Mouse (Mus musculus): ENCODE data around the gene Adam15. TPM values are rescaled to one million over a fixed set of nuclear protein-coding genes. Genes with fewer than 3 reads are reported as not detected.

The Adam15 gene
- total RNA-seq, 1 experiment: 56.3 TPM

GRCm38 (mm10) chr3:89385451-89385850 lies 35.7 kb upstream of the Adam15 start:
- no peak for DNase-seq (ENCODE audit: low read depth, low spot score)
- peak overlapping the region in 1 of 2 experiments; percentile 8; a peak in 1 of 4 replicates for H3K4me3 ChIP-seq (ENCODE audit: insufficient read depth in 1 of 2, low read depth in 1 of 2, low read length in 2 of 2, poor library complexity in 1 of 2, severe bottlenecking in 1 of 2)
- H3K9me3 ChIP-seq (ENCODE audit: control insufficient read depth, insufficient read depth, low read depth, low read length): no peaks in the 10 kb centered on the region
- H3K4me1 ChIP-seq (ENCODE audit: control insufficient read depth in 2 of 2, insufficient read depth in 2 of 2, low read length in 2 of 2, poor library complexity in 1 of 2): peaks cover 2 to 62% of the 10 kb centered on the region in 2 experiments; a peak in 3 of 4 replicates
- H3K9ac ChIP-seq (ENCODE audit: insufficient read depth, low read depth, low read length, poor library complexity, severe bottlenecking): peak overlapping the region; percentile 44; the same call in 1 of the 2 replicates
- no peak for TF ChIP-seq HCFC1 (IDR thresholded peaks at IDR 0.05; ENCODE audit: borderline replicate concordance, insufficient read depth, low read length)
- in situ Hi-C loops (cut with MboI; ENCODE audit: low sequenced_read_pairs in 2 of 2, unreplicated experiment in 2 of 2): no loop called here
- no peak overlapping the region for H3K27ac ChIP-seq (ENCODE audit: insufficient read depth, low read depth, low read length, poor library complexity, severe bottlenecking)
- H3K36me3 ChIP-seq (ENCODE audit: control insufficient read depth, insufficient read depth, low read length, poor library complexity, severe bottlenecking): peaks cover 2% of the 10 kb centered on the region; the same call in 1 of the 2 replicates

DNA sequence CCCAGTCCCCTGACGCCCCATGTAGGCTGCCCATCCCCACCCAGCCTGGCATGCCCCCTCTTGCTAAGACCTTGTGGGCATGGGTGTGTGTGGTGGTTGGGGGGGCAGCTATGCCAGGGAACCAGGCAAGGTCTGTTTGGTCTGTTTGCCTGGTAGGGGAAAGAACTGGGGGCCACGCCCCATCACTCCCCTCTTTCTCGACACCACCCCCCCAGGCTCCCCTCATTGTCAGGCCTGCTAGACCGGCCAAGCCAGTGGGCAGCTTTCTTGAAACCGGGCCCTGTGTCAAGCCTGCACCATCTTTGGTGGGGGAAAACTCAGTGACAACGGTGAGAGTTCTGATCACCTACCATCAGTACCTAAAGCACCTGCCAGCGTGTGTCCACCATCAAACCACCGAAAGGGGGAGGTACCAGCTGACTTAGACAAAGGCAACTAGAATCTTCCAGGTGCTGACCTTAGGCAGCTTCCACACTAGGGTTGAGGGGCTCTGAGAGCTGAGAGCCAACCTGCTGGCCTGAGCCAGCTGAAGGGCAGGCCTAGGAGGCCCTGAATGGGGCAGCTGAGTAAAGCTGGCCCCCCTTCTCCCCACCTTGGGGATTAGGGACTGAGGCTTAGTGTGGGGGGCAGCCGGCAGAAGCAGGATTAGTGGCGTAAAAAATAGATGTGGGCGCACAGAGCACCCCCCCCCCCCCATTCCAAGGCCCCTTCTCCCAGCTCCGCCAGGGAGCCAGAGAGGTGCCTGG lies 34.7 kb upstream of the Adam15 start:
- in situ Hi-C loops (cut with MboI; ENCODE audit: low sequenced_read_pairs in 2 of 2, unreplicated experiment in 2 of 2): no loop called here
- Histone ChIP-seq H3K27ac (ENCODE audit: insufficient read depth, low read depth, low read length, poor library complexity, severe bottlenecking) (no peak overlapping the region), H3K36me3 (ENCODE audit: control insufficient read depth, insufficient read depth, low read length, poor library complexity, severe bottlenecking) (peaks cover 11% of the 10 kb centered on the region; the same call in 1 of the 2 replicates), H3K4me1 (ENCODE audit: control insufficient read depth in 2 of 2, insufficient read depth in 2 of 2, low read length in 2 of 2, poor library complexity in 1 of 2) (peaks cover 2 to 68% of the 10 kb centered on the region in 2 experiments; a peak in 3 of 4 replicates), H3K9me3 (ENCODE audit: control insufficient read depth, insufficient read depth, low read depth, low read length) (no peaks in the 10 kb centered on the region), H3K9ac (ENCODE audit: insufficient read depth, low read depth, low read length, poor library complexity, severe bottlenecking) (no peak overlapping the region), H3K4me3 (ENCODE audit: insufficient read depth in 1 of 2, low read depth in 1 of 2, low read length in 2 of 2, poor library complexity in 1 of 2, severe bottlenecking in 1 of 2) (no peak overlapping the region)
- no peak for DNase-seq (ENCODE audit: low read depth, low spot score)
- no peak for TF ChIP-seq ZNF384 (IDR thresholded peaks at IDR 0.05; ENCODE audit: low read depth, low read length)
- no peak for TF ChIP-seq HCFC1 (IDR thresholded peaks at IDR 0.05; ENCODE audit: borderline replicate concordance, insufficient read depth, low read length)
- TF ChIP-seq MAFK (IDR thresholded peaks at IDR 0.05; ENCODE audit: insufficient read depth, low read depth, low read length): no peak
- no peak for TF ChIP-seq ZC3H11A (IDR thresholded peaks at IDR 0.05; ENCODE audit: borderline replicate concordance, low read depth, low read length)
- TF ChIP-seq CHD2 (IDR thresholded peaks at IDR 0.05; ENCODE audit: low read depth, low read length): no peak

DNA sequence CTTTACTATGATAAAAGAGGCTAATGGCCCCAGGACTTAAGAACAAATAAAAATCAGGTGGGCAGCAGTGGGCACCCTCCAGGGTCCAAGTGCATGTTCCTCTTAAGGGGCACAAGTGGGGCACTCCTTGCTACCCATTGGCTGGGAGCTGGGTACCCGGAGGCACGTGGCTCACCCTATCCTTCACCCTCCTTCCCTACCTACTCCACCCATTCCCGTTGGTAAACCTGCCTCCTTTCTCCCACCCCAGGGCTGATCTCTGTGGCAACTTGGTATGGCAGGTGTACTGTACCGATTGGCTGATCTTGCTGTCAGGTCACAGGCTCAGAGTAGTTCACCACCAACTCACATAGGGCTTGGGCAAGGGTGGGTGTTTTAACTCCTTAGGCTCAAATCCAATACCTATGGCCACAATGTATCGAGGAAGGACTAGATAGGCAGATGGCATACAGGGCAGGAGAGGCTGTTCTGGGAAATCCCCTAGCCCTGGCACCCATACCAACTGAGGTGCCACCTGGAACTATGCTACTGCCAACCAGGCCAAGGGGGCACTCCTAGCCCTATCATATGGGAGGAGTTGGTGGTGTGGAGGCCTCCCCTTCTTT lies 34.0 kb upstream of the Adam15 start:
- H3K9me3 ChIP-seq (ENCODE audit: control insufficient read depth, insufficient read depth, low read depth, low read length): no peaks in the 10 kb centered on the region
- no peak overlapping the region for H3K9ac ChIP-seq (ENCODE audit: insufficient read depth, low read depth, low read length, poor library complexity, severe bottlenecking)
- peaks cover 15% of the 10 kb centered on the region; the same call in 1 of the 2 replicates for H3K36me3 ChIP-seq (ENCODE audit: control insufficient read depth, insufficient read depth, low read length, poor library complexity, severe bottlenecking)
- in situ Hi-C loops (cut with MboI; ENCODE audit: low sequenced_read_pairs in 2 of 2, unreplicated experiment in 2 of 2): no loop called here
- TF ChIP-seq ZNF384 (IDR thresholded peaks at IDR 0.05; ENCODE audit: low read depth, low read length) (no peak), CHD2 (IDR thresholded peaks at IDR 0.05; ENCODE audit: low read depth, low read length) (no peak), HCFC1 (IDR thresholded peaks at IDR 0.05; ENCODE audit: borderline replicate concordance, insufficient read depth, low read length) (no peak), MAFK (IDR thresholded peaks at IDR 0.05; ENCODE audit: insufficient read depth, low read depth, low read length) (no peak), ZC3H11A (IDR thresholded peaks at IDR 0.05; ENCODE audit: borderline replicate concordance, low read depth, low read length) (no peak)
- H3K4me3 ChIP-seq (ENCODE audit: insufficient read depth in 1 of 2, low read depth in 1 of 2, low read length in 2 of 2, poor library complexity in 1 of 2, severe bottlenecking in 1 of 2): no peak overlapping the region
- H3K27ac ChIP-seq (ENCODE audit: insufficient read depth, low read depth, low read length, poor library complexity, severe bottlenecking): peak overlapping the region; percentile 90
- peaks cover 4 to 69% of the 10 kb centered on the region in 2 experiments for H3K4me1 ChIP-seq (ENCODE audit: control insufficient read depth in 2 of 2, insufficient read depth in 2 of 2, low read length in 2 of 2, poor library complexity in 1 of 2)
- DNase-seq (ENCODE audit: low read depth, low spot score): no peak

DNA sequence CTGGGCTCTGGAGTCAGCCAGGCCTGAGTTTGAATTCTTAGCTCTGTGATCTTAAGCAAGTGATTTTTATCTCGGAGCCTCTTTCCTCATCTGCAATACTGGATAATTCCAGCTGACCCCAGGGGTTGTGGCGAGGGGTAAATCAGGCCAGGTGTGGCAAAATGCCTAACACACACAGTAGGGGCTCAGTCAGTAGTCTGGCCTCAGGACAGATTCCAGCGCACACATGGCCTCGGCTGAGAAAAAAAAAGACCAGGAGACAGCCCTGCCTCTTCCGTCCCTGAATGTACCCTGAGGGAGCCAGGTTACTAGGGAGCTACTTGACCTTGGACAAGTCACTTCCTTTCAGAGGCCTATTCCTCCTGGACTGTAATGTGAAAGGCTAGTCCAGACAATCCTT lies 33.2 kb upstream of the Adam15 start:
- TF ChIP-seq HCFC1 (IDR thresholded peaks at IDR 0.05; ENCODE audit: borderline replicate concordance, insufficient read depth, low read length) (no peak), MAFK (IDR thresholded peaks at IDR 0.05; ENCODE audit: insufficient read depth, low read depth, low read length) (no peak), ZNF384 (IDR thresholded peaks at IDR 0.05; ENCODE audit: low read depth, low read length) (peak; percentile 74), ZC3H11A (IDR thresholded peaks at IDR 0.05; ENCODE audit: borderline replicate concordance, low read depth, low read length) (no peak), CHD2 (IDR thresholded peaks at IDR 0.05; ENCODE audit: low read depth, low read length) (no peak)
- Histone ChIP-seq H3K4me3 (ENCODE audit: insufficient read depth in 1 of 2, low read depth in 1 of 2, low read length in 2 of 2, poor library complexity in 1 of 2, severe bottlenecking in 1 of 2) (peak overlapping the region in 1 of 2 experiments; percentile 5; a peak in 1 of 4 replicates), H3K4me1 (ENCODE audit: control insufficient read depth in 2 of 2, insufficient read depth in 2 of 2, low read length in 2 of 2, poor library complexity in 1 of 2) (peaks cover 5 to 63% of the 10 kb centered on the region in 2 experiments), H3K27ac (ENCODE audit: insufficient read depth, low read depth, low read length, poor library complexity, severe bottlenecking) (peak overlapping the region; percentile 90), H3K9me3 (ENCODE audit: control insufficient read depth, insufficient read depth, low read depth, low read length) (no peaks in the 10 kb centered on the region), H3K9ac (ENCODE audit: insufficient read depth, low read depth, low read length, poor library complexity, severe bottlenecking) (no peak overlapping the region), H3K36me3 (ENCODE audit: control insufficient read depth, insufficient read depth, low read length, poor library complexity, severe bottlenecking) (peaks cover 15% of the 10 kb centered on the region; the same call in 1 of the 2 replicates)
- peak; percentile 63 for DNase-seq (ENCODE audit: low read depth, low spot score)
- in situ Hi-C loops (cut with MboI; ENCODE audit: low sequenced_read_pairs in 2 of 2, unreplicated experiment in 2 of 2): no loop called here

All from ES-E14 (cell line).